Mouse (Mus musculus) olfactory bulb, adult 2 months (tissue): ENCODE measurements at regions not wholly inside any gene's neighbourhood (a gene's known extent, or its start where the extent isn't known, plus 50 kb on each side); places are given as distances from the start of the nearest gene placed in this dataset.

Experiments used
- H3K27ac ChIP-seq: fragments of 200-500 bp; 2 replicates; pipeline ENCODE4 v1.5.1; 2012; ENCODE audit warnings: low read depth, low read length; ENCODE audit not compliant: insufficient read depth
- H3K4me1 ChIP-seq: fragments of 200-500 bp; 2 replicates; pipeline ENCODE4 v1.6.1; 2012; ENCODE audit warnings: low read length; ENCODE audit not compliant: control insufficient read depth, insufficient read depth
- H3K4me3 ChIP-seq: fragments of 200-500 bp; 2 replicates; pipeline ENCODE4 v1.5.1; 2012; ENCODE audit warnings: mild to moderate bottlenecking, low read depth, low read length, moderate library complexity; ENCODE audit not compliant: insufficient read depth
- CTCF ChIP-seq: fragments of 200-500 bp; IDR thresholded peaks from 2 replicates; pipeline ENCODE4 v1.5.1; 2012; ENCODE audit warnings: low read depth, mild to moderate bottlenecking, low read length, moderate library complexity; ENCODE audit not compliant: insufficient read depth
- POLR2A ChIP-seq: fragments of 200-500 bp; IDR thresholded peaks from 2 replicates; pipeline ENCODE4 v1.6.1; 2012; ENCODE audit warnings: mild to moderate bottlenecking, low read depth, low read length, moderate library complexity; ENCODE audit not compliant: insufficient read depth
- WGBS: fragments of 180-500 bp; shearing (Covaris S2); methylation state at CpG from one replicate; pipeline ENCODE4 v1.1.7; 2018; 5-methylcytosine and 5-hydroxymethylcytosine counted together

DNA sequence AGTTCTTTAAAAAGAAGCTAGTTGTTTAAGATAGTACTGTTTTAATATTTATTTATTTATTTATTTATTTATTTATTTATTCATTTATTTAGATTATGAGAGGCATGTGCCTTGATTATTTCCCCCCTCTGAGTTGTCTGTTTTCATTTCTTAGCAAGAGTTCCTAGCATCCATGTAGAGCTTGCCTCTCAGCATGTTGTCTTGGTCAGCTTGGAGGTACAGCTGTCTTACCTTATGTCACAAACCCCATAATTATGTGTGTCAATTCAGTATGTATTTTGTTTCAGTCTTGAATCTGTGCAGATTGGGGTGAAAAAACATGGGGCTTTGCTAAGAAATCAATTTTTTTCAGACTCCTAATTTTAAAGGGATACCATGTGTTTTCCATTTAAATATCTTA is 1116.3 kb downstream of the Basp1 start:
- no peak for TF ChIP-seq CTCF
- no peak for TF ChIP-seq POLR2A
- Histone ChIP-seq H3K4me1 (no peaks in the 10 kb centered on the region), H3K27ac (no peak overlapping the region), H3K4me3 (no peak overlapping the region)

DNA sequence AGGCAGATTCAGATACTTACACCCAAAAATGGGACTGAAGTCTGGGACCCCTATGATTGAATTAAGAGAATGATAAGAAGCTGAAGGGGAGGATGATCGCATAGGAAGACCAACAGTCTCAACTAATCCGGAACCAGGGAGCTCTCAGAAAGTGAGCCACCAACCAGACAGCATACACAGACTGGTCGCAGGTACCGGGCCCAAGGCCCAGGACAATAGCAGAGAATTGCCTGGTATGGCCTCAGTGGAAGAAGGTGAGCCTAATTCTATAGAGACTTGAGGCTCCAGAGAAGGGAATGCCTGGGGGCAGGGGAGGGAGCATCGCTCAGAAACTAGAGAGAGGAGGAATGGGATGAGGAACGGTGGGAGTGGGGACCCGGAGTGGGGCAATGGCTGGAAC is 1116.8 kb downstream of the Basp1 start:
- H3K4me3 ChIP-seq, result no peak overlapping the region
- 91% methylated on average over 7 of the region's 7 CpGs for WGBS
- TF ChIP-seq POLR2A, result no peak
- TF ChIP-seq CTCF, result no peak
- H3K27ac ChIP-seq, result no peak overlapping the region
- no peaks in the 10 kb centered on the region for H3K4me1 ChIP-seq

DNA sequence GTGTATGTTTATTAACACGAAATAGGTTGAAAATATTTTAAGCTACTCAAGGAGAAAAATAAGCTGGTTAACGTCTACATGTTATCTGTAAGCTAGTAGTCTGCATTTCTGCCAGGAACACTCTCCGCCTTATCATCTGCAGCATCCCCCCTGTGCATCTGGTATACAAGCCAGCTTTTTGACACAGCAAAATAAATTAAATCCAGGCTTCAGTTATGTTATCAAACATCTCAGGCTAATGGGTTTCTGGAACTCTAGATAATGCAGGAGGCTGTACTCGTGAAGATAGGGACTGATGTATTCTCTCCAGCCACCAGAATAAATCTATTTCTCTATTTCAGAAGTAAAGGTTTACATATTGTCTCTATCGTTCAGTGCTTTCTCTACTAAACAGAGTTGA is 1138.5 kb downstream of the Basp1 start:
- WGBS, result 70% methylated on average over 5 of the region's 5 CpGs

DNA sequence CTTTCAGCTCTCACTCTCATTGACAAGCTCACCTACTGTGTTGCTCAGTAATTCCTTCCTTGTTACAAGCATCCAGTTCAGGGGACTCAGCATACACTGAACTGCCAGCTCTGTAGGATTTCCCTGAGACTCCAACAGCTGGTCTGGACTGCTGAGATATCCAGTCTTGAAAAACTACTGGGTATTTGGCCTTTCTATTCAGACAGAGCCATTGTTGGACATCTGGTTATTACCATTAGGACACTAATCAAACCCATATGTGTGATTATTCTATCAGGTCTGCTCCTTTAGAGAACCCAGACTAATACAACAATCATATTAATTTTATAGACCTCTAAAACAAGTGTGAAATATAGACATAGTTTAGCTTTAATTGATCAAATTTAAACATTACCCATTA is 1146.2 kb downstream of the Basp1 start:
- H3K4me3 ChIP-seq, result no peak overlapping the region
- TF ChIP-seq CTCF (no peak), POLR2A (no peak)
- no peak overlapping the region for H3K27ac ChIP-seq
- H3K4me1 ChIP-seq, result no peaks in the 10 kb centered on the region

More for the DNA sequence above, 1138.5 kb downstream of the Basp1 start:
- Histone ChIP-seq H3K4me3 (no peak overlapping the region), H3K4me1 (no peaks in the 10 kb centered on the region), H3K27ac (no peak overlapping the region)
- TF ChIP-seq CTCF (no peak), POLR2A (no peak)
